Mouse (Mus musculus) right cerebral cortex, adult 2 months (tissue): Measurements from ENCODE around the gene Khsrp.
"Not testable (repeated sequence)": the region's sequence is repeated elsewhere in the genome, so short reads cannot be mapped to it uniquely, and the experiment has no call there.

Experiments
- DNase-seq, 2 experiments: peaks; one replicate each; pipeline ENCODE4 v3.0.0; 2021 to 2022; ENCODE audit warnings: low spot score in 2 of 2

Gene Khsrp

GRCm38 (mm10) chr17:57030931-57031660 is at the start of gene Khsrp:
Gene Khsrp, minus strand, starts transcription at chr17:57031522.
- DNase-seq: peak in 1 of 2 experiments; percentile 28

GRCm38 (mm10) chr17:57079919-57080318 is 48.6 kb upstream of the Khsrp start:
- DNase-seq: no peak

GRCm38 (mm10) chr17:57078336-57078735 is 47.0 kb upstream of the Khsrp start, which contains the start of gene Dennd1c:
Gene Dennd1c, minus strand, starts transcription at chr17:57078514.
- no peak for DNase-seq

GRCm38 (mm10) chr17:57076916-57077315 is 45.6 kb upstream of the Khsrp start:
- no peak for DNase-seq

- DNase-seq: no peak
Measured at GRCm38 (mm10) chr17:57070699-57071098, 39.4 kb upstream of the Khsrp start.

- DNase-seq: no peak
Measured at GRCm38 (mm10) chr17:57070272-57070671, 39.0 kb upstream of the Khsrp start.

- no peak for DNase-seq
Measured at GRCm38 (mm10) chr17:57066908-57067307, 35.6 kb upstream of the Khsrp start.

GRCm38 (mm10) chr17:57063031-57063430 is 31.7 kb upstream of the Khsrp start:
- no peak for DNase-seq

- no peak for DNase-seq
Measured at GRCm38 (mm10) chr17:57062548-57062947, 31.2 kb upstream of the Khsrp start.

- no peak for DNase-seq
Measured at GRCm38 (mm10) chr17:57062011-57062521, 30.7 kb upstream of the Khsrp start.

GRCm38 (mm10) chr17:57061069-57061468 is 29.7 kb upstream of the Khsrp start:
- DNase-seq: no peak

GRCm38 (mm10) chr17:57060231-57060801 is 29.0 kb upstream of the Khsrp start:
- peak; percentile 96 to 98 for DNase-seq

- DNase-seq: peak; percentile 74 to 76
Measured at GRCm38 (mm10) chr17:57059486-57059977, 28.2 kb upstream of the Khsrp start, which contains the start of gene Slc25a23. Gene Slc25a23, minus strand, starts transcription at chr17:57059863.

GRCm38 (mm10) chr17:57058891-57059485 is 27.7 kb upstream of the Khsrp start, which contains the start of gene Crb3:
Gene Crb3, plus strand, starts transcription at chr17:57059105.
- DNase-seq: peak in 1 of 2 experiments; percentile 23

- DNase-seq: no peak
Measured at GRCm38 (mm10) chr17:57056246-57056645, 24.9 kb upstream of the Khsrp start.

- not testable (repeated sequence) for DNase-seq
Measured at GRCm38 (mm10) chr17:57051679-57052078, 20.4 kb upstream of the Khsrp start.

- DNase-seq: no peak
Measured at GRCm38 (mm10) chr17:57048816-57049215, 17.5 kb upstream of the Khsrp start.

- DNase-seq: no peak
Measured at GRCm38 (mm10) chr17:57047406-57047805, 16.1 kb upstream of the Khsrp start.

GRCm38 (mm10) chr17:57041554-57041953 is 10.2 kb upstream of the Khsrp start, which contains the start of gene Slc25a41:
Gene Slc25a41, minus strand, starts transcription at chr17:57041654.
- no peak for DNase-seq

GRCm38 (mm10) chr17:57038978-57039377 is 7.7 kb upstream of the Khsrp start:
- no peak for DNase-seq

GRCm38 (mm10) chr17:57032854-57033253 is 1.5 kb upstream of the Khsrp start:
- no peak for DNase-seq
